Mouse (Mus musculus) testis, adult 2 months (tissue): ENCODE data around the gene Gm21885.

Experiments
- CTCF ChIP-seq: fragments of 200-500 bp; IDR thresholded peaks from 2 replicates; pipeline ENCODE4 v1.5.1; 2012; ENCODE audit warnings: low read depth, mild to moderate bottlenecking, inconsistent platforms, low read length, moderate library complexity; ENCODE audit not compliant: control insufficient read depth, insufficient read depth, insufficient replicate concordance
- POLR2A ChIP-seq: fragments of 200-500 bp; IDR thresholded peaks from 2 replicates; pipeline ENCODE4 v1.6.1; 2012; ENCODE audit warnings: low read depth, mild to moderate bottlenecking, inconsistent platforms, low read length, moderate library complexity; ENCODE audit not compliant: control insufficient read depth

- no peak for TF ChIP-seq CTCF
- TF ChIP-seq POLR2A, result no peak
These were observed 6.0 kb upstream of the Gm21885 start for GRCm38 (mm10) chr11:94275686-94276085.
